Mouse (Mus musculus): ENCODE results near the gene Kmt2c. TPM values are rescaled to one million over a fixed set of nuclear protein-coding genes. Genes with fewer than 3 reads are reported as not detected.
"Not testable (repeated sequence)": the region's sequence is repeated elsewhere in the genome, so short reads cannot be mapped to it uniquely, and the experiment has no call there.

Gene Kmt2c
- polyA plus RNA-seq, 1 experiment from 2014 or later: 10.5 TPM

DNA sequence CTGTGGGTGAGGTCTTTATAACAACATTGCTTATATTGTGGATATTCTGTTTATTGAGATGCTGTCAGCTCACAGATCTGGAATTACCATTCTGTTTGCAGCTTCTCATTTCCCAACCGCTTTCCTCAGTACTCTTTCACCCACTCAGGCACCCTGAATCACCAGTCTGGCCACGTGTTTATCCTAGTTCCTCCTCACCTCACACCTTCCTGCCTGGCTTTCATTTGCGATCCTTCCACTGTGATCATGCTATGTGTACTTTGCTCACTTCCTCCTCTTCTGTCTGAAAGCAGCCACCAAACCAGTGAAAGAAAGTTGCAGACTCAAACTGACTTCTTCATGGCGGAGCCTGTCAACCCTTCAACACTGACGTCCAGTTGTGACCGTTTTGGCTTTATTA lies 255.5 kb downstream of the Kmt2c start:
- H3K27ac ChIP-seq: no peak overlapping the region
- no peak overlapping the region for H3K4me3 ChIP-seq
- 86% methylated on average over 6 of the region's 6 CpGs for WGBS

DNA sequence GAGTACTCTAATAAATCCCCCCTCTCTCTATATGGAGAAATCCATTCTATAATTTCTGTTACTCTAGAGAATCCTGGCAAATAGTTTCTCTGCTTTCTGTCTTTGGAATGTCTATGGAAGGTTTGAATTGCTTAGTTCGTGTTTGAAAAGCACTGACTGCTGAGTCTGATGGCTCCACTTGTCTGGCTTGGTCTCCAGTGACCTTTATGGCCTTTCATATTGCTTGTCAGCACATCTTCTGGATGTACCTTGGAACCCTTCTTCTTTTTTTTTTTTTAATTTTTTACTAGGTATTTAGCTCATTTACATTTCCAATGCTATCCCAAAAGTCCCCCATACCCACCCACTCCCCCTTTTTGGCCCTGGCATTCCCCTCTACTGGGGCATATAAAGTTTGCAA lies 274.2 kb downstream of the Kmt2c start:
- not testable (repeated sequence) for H3K9me3 ChIP-seq; H3K4me1 ChIP-seq; H3K27ac ChIP-seq; H3K36me3 ChIP-seq; DNase-seq (ENCODE audit: low spot score); H3K27me3 ChIP-seq (ENCODE audit: insufficient read depth, poor library complexity, severe bottlenecking)
- 0 out of 2 replicates have a peak overlapping the region, but pooled peaks have one; percentile 84 for H3K4me3 ChIP-seq
- 90% methylated on average over 1 of the region's 1 CpGs for WGBS

More for the DNA sequence above, 255.5 kb downstream of the Kmt2c start:
- peak; percentile 73 for DNase-seq (ENCODE audit: low spot score)
- Histone ChIP-seq H3K4me1 (no peaks in the 10 kb centered on the region), H3K9me3 (no peaks in the 10 kb centered on the region), H3K36me3 (peaks cover 3% of the 10 kb centered on the region; the same call in 1 of the 2 replicates), H3K27me3 (ENCODE audit: insufficient read depth, poor library complexity, severe bottlenecking) (no peaks in the 10 kb centered on the region)

GRCm38 (mm10) chr5:25222752-25223702 lies 275.6 kb downstream of the Kmt2c start, which contains the start of gene E130116L18Rik:
TSS of gene E130116L18Rik (minus strand) at chr5:25223153.
- WGBS: 4% methylated on average over 72 of the region's 72 CpGs
- Histone ChIP-seq H3K4me3 (peak within 1 kb of the TSS; percentile 84), H3K9me3 (no peaks in the 10 kb centered on the region), H3K4me1 (no peaks in the 10 kb centered on the region; the same call in 1 of the 2 replicates), H3K27me3 (ENCODE audit: insufficient read depth, poor library complexity, severe bottlenecking) (no peaks in the 10 kb centered on the region), H3K36me3 (no peaks in the 10 kb centered on the region), H3K27ac (peak within 1 kb of the TSS; percentile 97)
- peak; percentile 92 for DNase-seq (ENCODE audit: low spot score)

Other genes starting within 250 kb of the Kmt2c start
- gene Cct8l1, start 17.3 kb upstream of the Kmt2c start, polyA plus RNA-seq (2016; fragmentation: Nextera tagmentation; extraction: Ambion mirVana): 0.14 TPM in 1 of 2 replicates, not detected in the other
- 13.0 and 13.2 TPM in 2 replicates for gene Xrcc2, start 207.0 kb upstream of the Kmt2c start, polyA plus RNA-seq (2016; fragmentation: Nextera tagmentation; extraction: Ambion mirVana)